ENCODE assay signal across 24 mouse cellular contexts in the genomic region with DNA sequence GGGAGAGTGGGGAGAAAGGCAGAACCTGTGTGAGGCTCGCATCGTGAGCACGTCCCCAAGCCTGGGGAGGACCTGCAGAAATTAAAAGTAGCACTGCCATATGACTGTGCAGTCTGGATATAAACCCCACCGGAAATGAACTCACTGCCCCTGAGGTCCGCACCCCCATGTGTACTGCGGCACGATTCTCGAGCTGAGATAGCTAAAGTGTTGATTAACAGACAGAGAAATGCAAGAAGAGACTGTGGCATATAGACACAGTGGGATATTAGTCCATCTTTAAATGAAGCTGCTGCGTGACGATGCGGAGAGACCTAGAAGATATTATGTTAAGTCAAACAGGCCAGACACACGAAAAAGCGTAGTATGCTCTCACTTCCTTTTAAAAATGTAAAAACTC.
"Had no signal": no experiment of that assay in that cellular context is flagged by ENCODE, and none has a peak within 500 bp of the region (broad histone marks: within the 10 kb centered on the region; RNA-seq: fewer than 3 reads in every experiment).

No protein-coding gene starts in this region.

- H3K4me3 ChIP-seq: heart, adult 2 months; heart, embryonic 13.5 days; heart, embryonic 15.5 days; hindbrain, embryonic 13.5 days; hindbrain, embryonic 15.5 days; kidney, embryonic 15.5 days; limb, embryonic 13.5 days; limb, embryonic 15.5 days; liver, embryonic 12.5 days had no signal

- H3K27ac ChIP-seq: heart, adult 2 months; heart, embryonic 13.5 days; heart, embryonic 15.5 days; hindbrain, embryonic 13.5 days; hindbrain, embryonic 15.5 days; hindbrain, postnatal 0 days; kidney, embryonic 15.5 days; kidney, postnatal 0 days; limb, embryonic 13.5 days; limb, embryonic 15.5 days; liver, embryonic 12.5 days had no signal

- H3K27me3 ChIP-seq: heart, embryonic 13.5 days; heart, embryonic 15.5 days; hindbrain, embryonic 13.5 days; hindbrain, embryonic 15.5 days; kidney, embryonic 15.5 days; limb, embryonic 13.5 days; limb, embryonic 15.5 days; liver, embryonic 12.5 days had no signal

- DNase-seq: gastrocnemius, postnatal 14 days; gastrocnemius, postnatal 36 days; heart, adult 11 months; heart, adult 2 months; heart, postnatal 14 days; heart, postnatal 36 days; kidney, adult 11 months; kidney, adult 2 months; kidney, adult 9 months; kidney, postnatal 14 days; kidney, postnatal 36 days; layer of hippocampus, adult 9-11 months; layer of hippocampus, postnatal 36 days; left cerebral cortex, postnatal 4 days had no signal

- H3K36me3 ChIP-seq: heart, embryonic 13.5 days; heart, embryonic 15.5 days; limb, embryonic 15.5 days; liver, embryonic 12.5 days had no signal

- H3K9me3 ChIP-seq: heart, embryonic 13.5 days; heart, embryonic 15.5 days; hindbrain, embryonic 13.5 days; hindbrain, embryonic 15.5 days; kidney, embryonic 15.5 days; limb, embryonic 13.5 days; limb, embryonic 15.5 days; liver, embryonic 12.5 days had no signal

- H3K4me1 ChIP-seq: heart, embryonic 13.5 days; heart, embryonic 15.5 days; hindbrain, embryonic 13.5 days; hindbrain, embryonic 15.5 days; limb, embryonic 15.5 days; liver, embryonic 12.5 days had no signal
